Mouse (Mus musculus): ENCODE measurements around the gene Sestd1. TPM values are rescaled to one million over a fixed set of nuclear protein-coding genes. Genes with fewer than 3 reads are reported as not detected.

Sestd1 gene
- polyA plus RNA-seq, 1 experiment from 2014 or later, result 32.6 TPM

DNA sequence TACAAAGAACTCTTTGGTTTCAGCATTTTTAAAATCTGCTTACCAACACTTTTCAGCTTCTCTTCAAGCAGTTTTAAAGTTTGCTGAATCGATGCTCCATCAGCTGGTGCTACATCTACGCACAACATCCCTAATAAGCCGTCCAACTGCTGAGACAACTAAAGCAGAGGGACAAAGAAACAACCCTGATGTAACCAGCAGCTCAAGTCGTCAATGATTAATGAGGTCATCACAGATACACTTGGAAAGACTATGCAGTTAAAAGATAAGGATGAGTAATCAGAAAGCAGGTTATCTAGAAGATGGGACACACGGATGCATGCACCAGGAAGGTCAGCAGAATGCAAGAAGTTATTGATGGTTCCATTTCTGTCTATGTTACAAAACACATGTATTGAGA, 82.1 kb downstream of the Sestd1 start:
- Histone ChIP-seq H3K4me3 (replicated peaks) (no peak overlapping the region), H3K9me3 (no peaks in the 10 kb centered on the region), H3K4me2 (no peak overlapping the region), H3K27me3 (no peaks in the 10 kb centered on the region), H3K9ac (no peak overlapping the region), H3K4me1 (0 out of 2 replicates have a peak, but pooled peaks cover 3% of the 10 kb centered on the region), H3K36me3 (replicated peaks) (peaks cover 40% of the 10 kb centered on the region), H3K27ac (no peak overlapping the region)
- ATAC-seq (ENCODE audit: low FRiP score), result no peak
- 91% methylated on average over 5 of the region's 5 CpGs for WGBS

DNA sequence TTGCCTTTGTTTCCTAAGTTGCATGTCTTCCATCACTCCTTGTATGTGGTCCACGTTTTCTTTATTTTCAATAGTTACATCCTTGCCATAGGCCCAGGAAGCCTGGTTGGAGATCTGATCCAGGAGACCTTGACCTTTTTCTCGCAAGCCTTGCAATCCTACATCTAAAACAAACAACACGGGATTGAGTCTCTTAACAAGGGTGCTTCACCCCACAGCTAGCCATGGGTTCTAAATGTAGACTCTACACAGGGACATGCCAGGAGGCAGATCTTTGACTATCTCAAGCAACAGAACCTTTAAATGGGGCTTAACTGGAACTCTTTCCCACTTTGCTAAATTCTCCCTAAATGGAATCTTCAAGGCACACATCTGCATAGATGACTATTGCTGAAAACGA, 83.6 kb downstream of the Sestd1 start:
- no peak overlapping the region for H3K9ac ChIP-seq
- 93% methylated on average over 4 of the region's 4 CpGs for WGBS
- no peaks in the 10 kb centered on the region for H3K9me3 ChIP-seq
- H3K4me2 ChIP-seq, result no peak overlapping the region
- H3K27ac ChIP-seq, result no peak overlapping the region
- 0 out of 2 replicates have a peak, but pooled peaks cover 3% of the 10 kb centered on the region for H3K4me1 ChIP-seq
- no peaks in the 10 kb centered on the region for H3K27me3 ChIP-seq
- peaks cover 39% of the 10 kb centered on the region for H3K36me3 ChIP-seq (replicated peaks)
- H3K4me3 ChIP-seq (replicated peaks), result no peak overlapping the region
- ATAC-seq (ENCODE audit: low FRiP score), result no peak

DNA sequence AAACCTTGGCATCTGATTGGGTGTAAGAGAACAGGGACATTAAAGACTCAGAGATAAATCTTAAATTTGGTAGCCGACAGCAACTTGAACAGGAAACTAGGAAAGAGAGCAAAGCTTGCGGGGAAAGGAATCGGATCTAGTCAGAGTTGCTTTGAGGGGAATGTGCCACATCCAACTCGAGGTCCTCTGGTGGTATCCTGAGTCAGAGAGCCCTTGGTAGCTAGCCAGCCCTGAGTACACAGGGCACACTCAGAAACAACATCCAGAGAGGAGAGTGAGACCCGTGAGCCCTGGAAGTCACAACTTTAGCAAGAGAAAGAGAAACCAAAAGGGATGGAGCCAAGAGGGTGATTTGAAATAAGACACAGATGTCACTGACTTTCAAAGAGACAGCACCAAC, 85.3 kb downstream of the Sestd1 start:
- Histone ChIP-seq H3K4me1 (no peaks in the 10 kb centered on the region), H3K4me2 (no peak overlapping the region), H3K27me3 (no peaks in the 10 kb centered on the region), H3K36me3 (replicated peaks) (peaks cover 56% of the 10 kb centered on the region), H3K9me3 (no peaks in the 10 kb centered on the region), H3K9ac (no peak overlapping the region), H3K27ac (no peak overlapping the region), H3K4me3 (replicated peaks) (no peak overlapping the region)
- no peak for ATAC-seq (ENCODE audit: low FRiP score)
- WGBS, result 92% methylated on average over 5 of the region's 5 CpGs

DNA sequence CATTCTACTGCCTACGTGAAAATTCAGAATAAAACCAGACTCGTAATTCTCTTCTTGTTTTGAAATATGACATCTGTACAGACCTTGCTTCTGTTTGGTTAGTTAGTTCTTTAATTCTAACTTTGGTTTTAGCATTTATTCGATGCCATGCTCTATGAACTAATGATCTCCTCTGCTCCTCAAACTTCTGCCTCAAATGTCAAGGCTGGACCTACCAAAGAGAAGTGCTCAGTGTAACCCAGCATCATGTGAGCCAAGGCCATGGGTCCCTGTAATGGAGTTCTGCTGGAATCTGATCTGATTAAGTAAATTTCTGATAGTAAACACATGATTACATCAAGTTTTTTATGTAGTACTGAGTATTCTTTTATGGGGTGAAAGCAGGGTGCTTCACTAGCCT, 88.6 kb downstream of the Sestd1 start:
- H3K9me3 ChIP-seq, result no peaks in the 10 kb centered on the region
- no peaks in the 10 kb centered on the region for H3K4me1 ChIP-seq
- WGBS, result 96% methylated on average over 3 of the region's 3 CpGs
- H3K27ac ChIP-seq, result no peak overlapping the region
- no peak for ATAC-seq (ENCODE audit: low FRiP score)
- H3K36me3 ChIP-seq (replicated peaks), result peaks cover 62% of the 10 kb centered on the region
- no peak overlapping the region for H3K9ac ChIP-seq
- H3K4me3 ChIP-seq (replicated peaks), result no peak overlapping the region
- H3K27me3 ChIP-seq, result no peaks in the 10 kb centered on the region
- no peak overlapping the region for H3K4me2 ChIP-seq

DNA sequence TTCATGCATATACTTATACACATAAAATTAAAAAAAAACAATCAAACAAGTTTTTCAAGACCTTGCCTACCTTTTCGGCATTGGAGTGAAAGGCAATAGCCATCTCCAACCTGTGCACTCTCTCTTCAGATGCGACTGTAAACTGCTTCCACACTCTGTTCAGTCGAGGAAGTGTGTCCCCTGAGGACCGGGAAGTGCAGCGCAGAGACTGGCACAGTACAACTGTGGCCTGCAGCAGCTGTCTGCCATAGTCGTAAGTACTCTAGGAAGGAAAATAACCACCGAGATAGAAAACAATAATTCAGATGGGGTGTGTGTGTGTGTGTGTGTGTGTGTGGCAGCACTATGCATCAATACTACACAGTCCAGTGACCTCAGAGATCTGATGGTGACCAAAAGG, 89.5 kb downstream of the Sestd1 start:
- no peaks in the 10 kb centered on the region for H3K27me3 ChIP-seq
- WGBS, result 93% methylated on average over 7 of the region's 7 CpGs
- ATAC-seq (ENCODE audit: low FRiP score), result no peak
- peaks cover 64% of the 10 kb centered on the region for H3K36me3 ChIP-seq (replicated peaks)
- H3K9ac ChIP-seq, result no peak overlapping the region
- H3K4me3 ChIP-seq (replicated peaks), result no peak overlapping the region
- H3K27ac ChIP-seq, result no peak overlapping the region
- H3K4me1 ChIP-seq, result no peaks in the 10 kb centered on the region
- no peaks in the 10 kb centered on the region for H3K9me3 ChIP-seq
- H3K4me2 ChIP-seq, result no peak overlapping the region

DNA sequence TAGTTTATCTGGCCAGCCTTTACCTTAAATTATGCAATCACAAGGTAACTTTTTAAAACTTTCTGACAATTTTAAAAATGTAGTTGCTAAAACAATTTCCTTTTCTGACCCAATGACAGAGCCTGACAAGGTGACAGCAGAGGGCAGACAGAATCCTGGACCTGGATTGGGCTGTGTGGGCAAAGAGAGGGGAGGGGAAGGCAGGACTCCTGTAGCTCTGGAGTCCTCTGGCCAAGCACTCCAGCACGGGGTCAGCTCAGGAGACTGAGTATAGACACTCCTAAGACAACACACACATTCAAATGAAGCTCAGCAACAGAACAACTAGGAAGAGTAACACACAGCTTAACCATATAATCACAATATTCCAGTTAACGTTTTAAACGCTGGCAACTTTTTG, 90.1 kb downstream of the Sestd1 start:
- Histone ChIP-seq H3K27me3 (no peaks in the 10 kb centered on the region), H3K36me3 (replicated peaks) (peaks cover 63% of the 10 kb centered on the region), H3K4me3 (replicated peaks) (no peak overlapping the region), H3K9ac (no peak overlapping the region), H3K4me2 (no peak overlapping the region), H3K9me3 (no peaks in the 10 kb centered on the region), H3K4me1 (no peaks in the 10 kb centered on the region), H3K27ac (no peak overlapping the region)
- ATAC-seq (ENCODE audit: low FRiP score), result no peak
- WGBS, result 83% methylated on average over 3 of the region's 3 CpGs

DNA sequence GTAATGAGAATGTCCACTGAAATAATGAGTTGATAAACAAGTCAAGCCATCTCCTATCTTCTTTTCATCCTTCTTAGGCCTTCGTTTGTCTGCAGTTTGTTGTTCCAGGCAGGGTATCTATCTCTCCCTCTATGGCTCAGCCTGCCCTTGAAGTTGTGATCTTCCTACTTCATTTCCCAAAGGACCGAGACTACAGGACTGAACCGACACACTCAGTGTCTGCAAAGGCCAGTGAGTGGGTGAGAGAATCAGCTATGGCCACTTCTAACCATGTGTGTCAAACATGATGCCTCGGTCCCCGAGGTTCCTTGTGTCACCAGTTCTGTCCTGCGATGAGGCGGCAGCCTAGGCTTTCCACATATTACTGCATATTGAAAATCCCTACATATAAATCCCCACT, 90.7 kb downstream of the Sestd1 start:
- WGBS, result 93% methylated on average over 7 of the region's 7 CpGs
- Histone ChIP-seq H3K4me2 (no peak overlapping the region), H3K9ac (no peak overlapping the region), H3K36me3 (replicated peaks) (peaks cover 61% of the 10 kb centered on the region), H3K27ac (no peak overlapping the region), H3K9me3 (no peaks in the 10 kb centered on the region), H3K4me3 (replicated peaks) (no peak overlapping the region), H3K27me3 (no peaks in the 10 kb centered on the region), H3K4me1 (no peaks in the 10 kb centered on the region)
- no peak for ATAC-seq (ENCODE audit: low FRiP score)

DNA sequence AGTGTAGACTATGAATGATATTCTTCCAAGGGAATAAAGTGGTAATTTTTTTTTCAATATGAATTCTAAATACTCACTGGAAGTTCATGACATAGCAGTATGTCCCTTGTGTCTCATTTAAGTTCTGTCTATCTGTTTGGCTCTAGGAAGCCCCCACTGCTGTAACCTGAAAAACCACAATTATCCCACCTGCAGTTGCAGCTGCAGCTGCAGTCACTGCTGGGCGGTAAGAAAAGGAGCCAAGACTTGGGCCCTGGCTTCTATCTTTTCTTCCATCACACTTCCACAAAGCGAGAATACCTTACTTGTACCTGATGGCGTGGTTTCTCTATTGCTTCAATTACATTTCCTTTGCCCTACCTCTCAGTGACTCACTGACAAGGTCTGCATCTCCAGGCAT, 92.9 kb downstream of the Sestd1 start:
- Histone ChIP-seq H3K27ac (no peak overlapping the region), H3K27me3 (no peaks in the 10 kb centered on the region), H3K9ac (no peak overlapping the region), H3K4me1 (no peaks in the 10 kb centered on the region), H3K4me2 (no peak overlapping the region), H3K4me3 (replicated peaks) (no peak overlapping the region), H3K36me3 (replicated peaks) (peaks cover 50% of the 10 kb centered on the region), H3K9me3 (no peaks in the 10 kb centered on the region)
- ATAC-seq (ENCODE audit: low FRiP score), result no peak
- WGBS, result 89% methylated on average over 3 of the region's 3 CpGs

DNA sequence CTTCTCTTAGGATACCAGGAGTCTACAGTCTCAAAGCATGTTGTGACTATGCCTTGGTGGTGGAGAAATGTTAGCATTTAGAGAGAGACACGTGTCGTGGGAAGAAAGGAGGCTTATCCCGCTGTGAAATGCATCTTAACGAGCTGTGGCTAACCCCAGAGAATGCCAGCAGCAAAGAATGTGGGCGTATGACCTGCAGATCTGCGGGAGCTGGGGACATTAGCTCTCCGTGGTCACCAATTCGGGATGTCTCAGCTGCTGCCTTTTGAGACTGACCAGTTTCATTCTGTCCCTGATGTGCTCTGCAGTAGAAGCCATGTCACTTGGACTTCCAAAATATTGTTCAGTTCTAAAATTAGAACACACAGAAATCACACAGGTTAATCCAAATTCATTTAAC, 93.5 kb downstream of the Sestd1 start:
- no peak for ATAC-seq (ENCODE audit: low FRiP score)
- Histone ChIP-seq H3K9ac (no peak overlapping the region), H3K27me3 (no peaks in the 10 kb centered on the region), H3K27ac (no peak overlapping the region), H3K36me3 (replicated peaks) (peaks cover 46% of the 10 kb centered on the region), H3K4me1 (no peaks in the 10 kb centered on the region), H3K4me3 (replicated peaks) (no peak overlapping the region), H3K4me2 (no peak overlapping the region), H3K9me3 (no peaks in the 10 kb centered on the region)
- WGBS, result 38% methylated on average over 8 of the region's 8 CpGs

DNA sequence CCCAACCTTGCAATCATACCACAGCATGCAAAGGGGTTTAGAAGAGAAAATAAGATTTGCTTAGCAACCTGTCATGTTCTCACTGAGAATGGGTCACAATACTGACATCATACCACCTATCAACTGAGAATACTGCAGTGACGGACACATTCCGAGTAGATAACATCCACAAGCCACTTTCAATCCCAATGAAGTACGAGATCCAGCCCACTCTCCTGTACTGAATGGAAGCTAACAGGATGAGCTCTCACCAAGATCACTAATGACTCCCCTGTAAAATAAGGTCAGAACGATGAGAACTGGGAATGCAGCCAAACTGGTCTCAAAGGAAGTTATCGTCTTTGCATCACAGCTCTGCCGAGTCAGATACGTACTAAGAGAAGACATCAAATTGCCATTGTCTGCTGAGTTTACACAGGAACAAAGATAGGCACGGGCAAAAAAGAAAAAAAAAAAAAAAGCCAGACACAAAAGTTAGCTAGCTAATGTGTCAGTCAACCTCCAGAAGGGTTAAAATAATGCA, 96.3 kb downstream of the Sestd1 start:
- no peaks in the 10 kb centered on the region for H3K9me3 ChIP-seq
- H3K9ac ChIP-seq, result no peak overlapping the region
- no peak overlapping the region for H3K27ac ChIP-seq
- H3K36me3 ChIP-seq (replicated peaks), result peaks cover 22% of the 10 kb centered on the region
- H3K27me3 ChIP-seq, result no peaks in the 10 kb centered on the region
- H3K4me2 ChIP-seq, result no peak overlapping the region
- no peaks in the 10 kb centered on the region for H3K4me1 ChIP-seq
- WGBS, result 75% methylated on average over 8 of the region's 8 CpGs
- H3K4me3 ChIP-seq (replicated peaks), result no peak overlapping the region
- no peak for ATAC-seq (ENCODE audit: low FRiP score)

DNA sequence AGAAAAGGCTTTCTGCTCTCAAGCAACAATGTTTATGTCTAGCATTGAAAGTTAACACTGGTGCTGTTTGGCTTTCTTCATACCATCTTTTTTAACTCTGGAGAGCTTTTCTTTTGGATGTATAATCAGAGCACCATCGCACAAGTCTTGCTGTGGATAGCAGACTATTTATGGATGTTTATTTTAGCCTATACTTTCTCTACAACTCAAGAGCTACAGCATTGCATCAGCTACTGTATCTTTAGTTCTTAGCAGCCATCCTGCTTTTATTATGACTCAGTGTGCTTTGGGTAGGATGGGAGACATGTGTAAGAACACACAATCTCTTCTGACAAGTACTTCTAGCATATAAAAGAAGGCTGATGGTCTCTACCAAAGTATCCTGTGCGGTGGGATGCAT, 96.7 kb downstream of the Sestd1 start:
- WGBS, result 92% methylated on average over 2 of the region's 2 CpGs
- Histone ChIP-seq H3K36me3 (replicated peaks) (peaks cover 22% of the 10 kb centered on the region), H3K27me3 (no peaks in the 10 kb centered on the region), H3K4me2 (no peak overlapping the region), H3K4me1 (no peaks in the 10 kb centered on the region), H3K27ac (no peak overlapping the region), H3K9me3 (no peaks in the 10 kb centered on the region), H3K4me3 (replicated peaks) (no peak overlapping the region), H3K9ac (no peak overlapping the region)
- no peak for ATAC-seq (ENCODE audit: low FRiP score)

DNA sequence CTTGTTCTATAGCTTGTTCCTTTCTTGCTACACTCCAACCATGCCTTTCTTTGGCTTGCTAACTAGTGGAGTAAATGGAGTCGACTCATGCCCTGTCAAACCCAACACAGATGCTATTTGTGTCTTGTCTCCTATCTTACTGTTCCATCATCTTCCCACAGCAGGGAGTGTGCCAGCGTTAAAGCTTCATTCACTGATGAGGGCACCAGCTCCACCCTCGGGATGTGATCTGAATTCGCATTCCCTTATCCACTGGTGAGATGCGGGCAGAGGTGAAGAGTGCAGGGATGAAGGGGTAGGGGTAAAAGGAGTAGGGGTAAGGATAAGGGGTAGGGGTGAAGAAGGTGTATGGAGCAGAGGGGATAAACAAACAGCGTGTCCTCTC, 97.4 kb downstream of the Sestd1 start:
- peaks cover 17% of the 10 kb centered on the region for H3K36me3 ChIP-seq (replicated peaks)
- H3K27me3 ChIP-seq, result no peaks in the 10 kb centered on the region
- no peak for ATAC-seq (ENCODE audit: low FRiP score)
- H3K9me3 ChIP-seq, result no peaks in the 10 kb centered on the region
- WGBS, result 76% methylated on average over 6 of the region's 6 CpGs
- no peak overlapping the region for H3K27ac ChIP-seq
- no peak overlapping the region for H3K4me2 ChIP-seq
- no peak overlapping the region for H3K9ac ChIP-seq
- H3K4me1 ChIP-seq, result no peaks in the 10 kb centered on the region
- no peak overlapping the region for H3K4me3 ChIP-seq (replicated peaks)

DNA sequence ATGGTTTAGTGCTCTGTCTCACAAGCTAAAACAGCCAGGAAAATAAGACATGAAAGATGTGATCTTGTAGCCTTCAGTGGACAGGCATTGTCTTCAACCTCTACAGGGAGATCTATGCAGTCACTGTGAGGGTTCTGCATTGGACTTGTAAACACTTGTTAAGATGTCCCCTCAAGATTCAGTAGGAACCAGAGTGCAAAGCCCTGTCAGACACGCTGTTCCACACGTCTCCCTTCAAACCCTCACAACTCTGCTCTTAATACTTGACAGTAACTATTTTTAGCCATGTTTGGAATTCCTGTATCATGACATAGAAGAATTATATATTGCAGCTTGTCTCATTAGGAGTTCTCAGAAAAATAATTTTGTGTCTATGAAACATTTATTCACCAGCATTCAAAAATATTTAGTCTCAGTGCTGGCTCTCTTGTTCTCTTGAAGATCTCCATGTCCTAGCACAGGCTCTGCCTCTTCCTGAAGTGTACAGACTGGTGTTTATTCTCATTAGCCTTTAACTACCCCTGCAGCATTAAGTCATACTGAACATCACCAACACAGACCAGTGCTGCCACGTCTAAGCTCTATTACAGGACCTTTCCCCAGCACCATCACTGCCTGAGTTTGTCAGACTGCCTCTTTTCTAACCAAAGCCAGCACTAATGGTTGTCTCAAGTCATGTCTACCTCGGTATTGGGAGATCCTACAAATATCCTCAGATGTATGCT, 98.0 kb downstream of the Sestd1 start:
- H3K27ac ChIP-seq, result no peak overlapping the region
- H3K4me1 ChIP-seq, result 0 out of 2 replicates have a peak, but pooled peaks cover 2% of the 10 kb centered on the region
- 88% methylated on average over 4 of the region's 4 CpGs for WGBS
- no peaks in the 10 kb centered on the region for H3K9me3 ChIP-seq
- no peaks in the 10 kb centered on the region for H3K27me3 ChIP-seq
- no peak overlapping the region for H3K4me3 ChIP-seq (replicated peaks)
- no peak for ATAC-seq (ENCODE audit: low FRiP score)
- no peak overlapping the region for H3K4me2 ChIP-seq
- H3K9ac ChIP-seq, result no peak overlapping the region
- peaks cover 13% of the 10 kb centered on the region for H3K36me3 ChIP-seq (replicated peaks)

All from forebrain, embryonic 12.5 days (tissue).